Mouse (Mus musculus): ENCODE measurements at regions not wholly inside any gene's neighbourhood (a gene's known extent, or its start where the extent isn't known, plus 50 kb on each side); places are given as distances from the start of the nearest gene placed in this dataset. TPM values are rescaled to one million over a fixed set of nuclear protein-coding genes. Genes with fewer than 3 reads are reported as not detected.

DNA sequence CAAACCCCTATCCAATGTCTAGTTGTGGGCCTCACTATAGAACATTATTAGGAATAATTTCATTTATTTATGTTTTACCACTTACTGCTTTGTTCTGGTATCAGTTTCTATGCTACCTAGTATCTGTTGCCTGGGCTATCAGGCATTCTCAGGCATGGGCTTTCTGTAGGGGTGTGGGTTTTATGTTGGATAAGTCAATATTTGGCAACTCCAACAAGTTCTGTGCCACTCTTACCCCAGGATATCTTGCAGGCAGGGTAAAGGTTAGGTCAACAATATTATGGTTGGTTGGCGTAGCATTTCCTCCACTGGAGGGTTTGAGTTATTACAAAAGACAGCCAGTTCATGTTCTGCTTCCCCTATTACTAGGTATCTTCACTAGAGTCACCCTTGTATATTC is 65.8 kb downstream of the Smim10l1 start:
- 24% methylated on average over 1 of the region's 1 CpGs for WGBS (ENCODE audit: insufficient replicate concordance)
- DNase-seq (no peak), ATAC-seq (peak; percentile 73)
- H3K9me3 ChIP-seq (ENCODE audit: low read length) = no peaks in the 10 kb centered on the region
- H3K4me3 ChIP-seq (ENCODE audit: low read depth, low read length) = no peak overlapping the region
- H3K27me3 ChIP-seq (ENCODE audit: insufficient read depth, low read length) = no peaks in the 10 kb centered on the region
- no peak overlapping the region for H3K4me2 ChIP-seq (ENCODE audit: low read depth, low read length)
- H3K36me3 ChIP-seq (replicated peaks; ENCODE audit: insufficient read depth, low read length) = no peaks in the 10 kb centered on the region
- TF ChIP-seq CTCF (IDR thresholded peaks at IDR 0.05; ENCODE audit: low read depth) = no peak
- TF ChIP-seq EP300 (IDR thresholded peaks at IDR 0.05; ENCODE audit: low read depth) = no peak
- H3K9ac ChIP-seq (replicated peaks) = no peak overlapping the region
- H3K27ac ChIP-seq (ENCODE audit: low read depth) = no peak overlapping the region
- H3K4me1 ChIP-seq (ENCODE audit: insufficient read depth) = no peaks in the 10 kb centered on the region

DNA sequence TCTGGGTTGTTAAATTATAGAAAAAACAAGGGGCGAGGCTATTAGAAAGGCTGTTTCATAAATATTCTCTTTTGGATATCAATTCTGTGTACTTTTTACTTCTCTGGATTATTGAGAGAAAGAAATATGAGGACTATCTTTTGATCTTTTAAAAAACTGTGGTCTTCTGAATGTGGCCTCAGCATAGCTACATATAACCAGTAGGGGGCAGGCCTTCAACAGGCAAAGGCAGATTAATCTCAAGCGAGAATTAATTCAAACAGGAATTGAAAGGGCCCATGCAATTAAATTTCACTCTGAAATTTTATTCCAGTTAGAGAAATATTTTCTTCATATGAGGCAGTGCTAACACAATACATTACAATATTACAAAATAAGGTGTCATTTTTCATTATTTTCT is 66.6 kb downstream of the Smim10l1 start:
- 51% methylated on average over 2 of the region's 2 CpGs for WGBS (ENCODE audit: insufficient replicate concordance)
- H3K4me1 ChIP-seq (ENCODE audit: insufficient read depth) = no peaks in the 10 kb centered on the region
- no peak for DNase-seq
- TF ChIP-seq CTCF (IDR thresholded peaks at IDR 0.05; ENCODE audit: low read depth) (peak; percentile 26), EP300 (IDR thresholded peaks at IDR 0.05; ENCODE audit: low read depth) (no peak)
- H3K4me3 ChIP-seq (ENCODE audit: low read depth, low read length) = no peak overlapping the region
- no peak overlapping the region for H3K4me2 ChIP-seq (ENCODE audit: low read depth, low read length)
- no peaks in the 10 kb centered on the region for H3K27me3 ChIP-seq (ENCODE audit: insufficient read depth, low read length)
- no peaks in the 10 kb centered on the region for H3K36me3 ChIP-seq (replicated peaks; ENCODE audit: insufficient read depth, low read length)
- no peak overlapping the region for H3K27ac ChIP-seq (ENCODE audit: low read depth)
- H3K9me3 ChIP-seq (ENCODE audit: low read length) = no peaks in the 10 kb centered on the region
- ATAC-seq = no peak
- H3K9ac ChIP-seq (replicated peaks) = no peak overlapping the region

DNA sequence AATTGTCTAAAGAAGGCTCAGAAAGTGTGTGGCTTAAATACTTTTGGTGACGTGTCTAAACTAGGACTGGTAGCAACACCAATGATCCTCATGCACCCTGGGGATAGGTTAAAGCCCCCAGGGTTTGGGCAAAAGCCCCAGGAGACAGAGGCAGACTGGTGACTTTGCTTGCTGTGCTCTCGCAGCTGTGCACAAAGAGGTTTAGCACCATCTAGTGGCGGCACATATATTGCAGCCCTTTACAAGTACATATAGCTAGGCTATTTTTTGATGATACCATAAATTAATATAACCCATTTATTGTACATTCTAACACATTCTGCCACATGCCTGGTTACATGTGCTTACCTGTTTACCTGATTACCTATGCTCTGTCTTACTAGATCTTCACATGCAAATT is 85.8 kb upstream of the 5530400C23Rik start:
- Histone ChIP-seq H3K27me3 (ENCODE audit: insufficient read depth, low read length) (no peaks in the 10 kb centered on the region), H3K4me1 (ENCODE audit: insufficient read depth) (no peaks in the 10 kb centered on the region), H3K27ac (ENCODE audit: low read depth) (no peak overlapping the region), H3K36me3 (replicated peaks; ENCODE audit: insufficient read depth, low read length) (no peaks in the 10 kb centered on the region), H3K9ac (replicated peaks) (no peak overlapping the region), H3K4me2 (ENCODE audit: low read depth, low read length) (no peak overlapping the region), H3K9me3 (ENCODE audit: low read length) (no peaks in the 10 kb centered on the region), H3K4me3 (ENCODE audit: low read depth, low read length) (no peak overlapping the region)
- DNase-seq (peak; percentile 52), ATAC-seq (no peak)
- TF ChIP-seq EP300 (IDR thresholded peaks at IDR 0.05; ENCODE audit: low read depth) = no peak
- TF ChIP-seq CTCF (IDR thresholded peaks at IDR 0.05; ENCODE audit: low read depth) = peak; percentile 84
- 5% methylated on average over 3 of the region's 3 CpGs for WGBS (ENCODE audit: insufficient replicate concordance)

Small RNAs in the stretch of these regions (microRNA-seq; reads per million reads assigned to microRNA genes)
- gene Gm23403 (not detected), gene Gm25019 (not detected)

Measured in liver, postnatal 0 days (tissue).